Mouse (Mus musculus) hindbrain, embryonic 15.5 days (tissue): ENCODE measurements at regions not wholly inside any gene's neighbourhood (a gene's known extent, or its start where the extent isn't known, plus 50 kb on each side); places are given as distances from the start of the nearest gene placed in this dataset.

Experiments used
- ATAC-seq: fragments of 200-750 bp; cut with Nextera tagmentation; 2 replicates; pipeline ENCODE4 v1.8.0; 2017; ENCODE audit warnings: low read depth, moderate number of reproducible peaks, moderate TSS enrichment; ENCODE audit not compliant: low FRiP score
- H3K27ac ChIP-seq: fragments of 300-500 bp; sonication (generic); replicated peaks from 2 replicates; pipeline ENCODE4 v1.5.1; 2015; ENCODE audit warnings: mild to moderate bottlenecking, inconsistent platforms
- H3K27me3 ChIP-seq: fragments of 300-500 bp; sonication (generic); 2 replicates; pipeline ENCODE4 v1.6.1; 2015; ENCODE audit warnings: control low read depth, inconsistent platforms
- H3K36me3 ChIP-seq: fragments of 300-500 bp; sonication (generic); 2 replicates; pipeline ENCODE4 v1.6.1; 2015; ENCODE audit warnings: control low read depth, inconsistent platforms
- H3K4me1 ChIP-seq: fragments of 300-500 bp; sonication (generic); replicated peaks from 2 replicates; pipeline ENCODE4 v1.6.1; 2015; ENCODE audit warnings: control low read depth, inconsistent platforms
- H3K4me2 ChIP-seq: fragments of 300-500 bp; sonication (generic); 2 replicates; pipeline ENCODE4 v1.6.1; 2015; ENCODE audit warnings: moderate library complexity, mild to moderate bottlenecking, inconsistent platforms
- H3K4me3 ChIP-seq: fragments of 300-500 bp; sonication (generic); 2 replicates; pipeline ENCODE4 v1.5.1; 2015; ENCODE audit warnings: mild to moderate bottlenecking, inconsistent platforms
- H3K9ac ChIP-seq: fragments of 300-500 bp; sonication (generic); 2 replicates; pipeline ENCODE4 v1.6.1; 2015; ENCODE audit warnings: inconsistent platforms
- H3K9me3 ChIP-seq: fragments of 300-500 bp; sonication (generic); 2 replicates; pipeline ENCODE4 v1.6.1; 2016; ENCODE audit warnings: control low read depth, inconsistent platforms
- WGBS: fragments of 180-500 bp; shearing (Covaris S2); methylation state at CpG from one replicate; pipeline ENCODE4 v1.1.7; 2015; 5-methylcytosine and 5-hydroxymethylcytosine counted together

- whole genome bisulfite sequencing, result 92% methylated on average over 6 of the region's 6 CpGs
- Histone ChIP-seq H3K4me2 (no peak overlapping the region), H3K27me3 (no peaks in the 10 kb centered on the region), H3K4me3 (no peak overlapping the region), H3K36me3 (no peaks in the 10 kb centered on the region), H3K9ac (no peak overlapping the region), H3K9me3 (no peaks in the 10 kb centered on the region), H3K4me1 (no peaks in the 10 kb centered on the region), H3K27ac (no peak overlapping the region)
- ATAC-seq, result no peak
These were observed 91.3 kb upstream of the Crim1 start for GRCm38 (mm10) chr17:78108793-78109192.

GRCm38 (mm10) chr17:78109364-78110222, 90.5 kb upstream of the Crim1 start:
- no peaks in the 10 kb centered on the region for H3K4me1 ChIP-seq
- no peaks in the 10 kb centered on the region for H3K9me3 ChIP-seq
- 83% methylated on average over 7 of the region's 7 CpGs for WGBS
- no peak overlapping the region for H3K9ac ChIP-seq
- no peaks in the 10 kb centered on the region for H3K27me3 ChIP-seq
- no peak overlapping the region for H3K4me2 ChIP-seq
- H3K36me3 ChIP-seq, result no peaks in the 10 kb centered on the region
- H3K4me3 ChIP-seq, result no peak overlapping the region
- H3K27ac ChIP-seq, result no peak overlapping the region
- no peak for ATAC-seq

- WGBS, result 82% methylated on average over 1 of the region's 1 CpGs
- H3K27me3 ChIP-seq, result no peaks in the 10 kb centered on the region
- no peaks in the 10 kb centered on the region for H3K9me3 ChIP-seq
- H3K4me2 ChIP-seq, result no peak overlapping the region
- no peak overlapping the region for H3K4me3 ChIP-seq
- no peak for ATAC-seq
- H3K4me1 ChIP-seq, result no peaks in the 10 kb centered on the region
- no peak overlapping the region for H3K27ac ChIP-seq
- H3K9ac ChIP-seq, result no peak overlapping the region
- H3K36me3 ChIP-seq, result no peaks in the 10 kb centered on the region
These were observed 67.9 kb upstream of the Crim1 start for GRCm38 (mm10) chr17:78132116-78132515.

- H3K36me3 ChIP-seq, result no peaks in the 10 kb centered on the region
- H3K4me2 ChIP-seq, result no peak overlapping the region
- 32% methylated on average over 1 of the region's 1 CpGs for WGBS
- no peak overlapping the region for H3K27ac ChIP-seq
- H3K4me3 ChIP-seq, result no peak overlapping the region
- no peaks in the 10 kb centered on the region for H3K27me3 ChIP-seq
- no peak for ATAC-seq
- no peaks in the 10 kb centered on the region for H3K9me3 ChIP-seq
- H3K4me1 ChIP-seq, result no peaks in the 10 kb centered on the region
- no peak overlapping the region for H3K9ac ChIP-seq
These were observed 62.1 kb upstream of the Crim1 start for GRCm38 (mm10) chr17:78137986-78138385.

GRCm38 (mm10) chr17:78140660-78141059, 59.4 kb upstream of the Crim1 start:
- H3K4me2 ChIP-seq, result no peak overlapping the region
- H3K27ac ChIP-seq, result no peak overlapping the region
- no peak overlapping the region for H3K4me3 ChIP-seq
- no peaks in the 10 kb centered on the region for H3K27me3 ChIP-seq
- H3K9me3 ChIP-seq, result no peaks in the 10 kb centered on the region
- ATAC-seq, result no peak
- H3K36me3 ChIP-seq, result no peaks in the 10 kb centered on the region
- no peak overlapping the region for H3K9ac ChIP-seq
- 89% methylated on average over 7 of the region's 7 CpGs for WGBS
- 0 out of 2 replicates have a peak, but pooled peaks cover 5% of the 10 kb centered on the region for H3K4me1 ChIP-seq

- no peak overlapping the region for H3K4me3 ChIP-seq
- no peak for ATAC-seq
- H3K36me3 ChIP-seq, result no peaks in the 10 kb centered on the region
- no peak overlapping the region for H3K4me2 ChIP-seq
- H3K27ac ChIP-seq, result no peak overlapping the region
- no peak overlapping the region for H3K9ac ChIP-seq
- H3K4me1 ChIP-seq, result 0 out of 2 replicates have a peak, but pooled peaks cover 5% of the 10 kb centered on the region
- WGBS, result 82% methylated on average over 3 of the region's 3 CpGs
- no peaks in the 10 kb centered on the region for H3K9me3 ChIP-seq
- H3K27me3 ChIP-seq, result no peaks in the 10 kb centered on the region
These were observed 58.9 kb upstream of the Crim1 start for GRCm38 (mm10) chr17:78141136-78141535.

- 93% methylated on average over 7 of the region's 7 CpGs for WGBS
- Histone ChIP-seq H3K4me2 (no peak overlapping the region), H3K27ac (no peak overlapping the region), H3K4me1 (0 out of 2 replicates have a peak, but pooled peaks cover 5% of the 10 kb centered on the region), H3K27me3 (no peaks in the 10 kb centered on the region), H3K9ac (no peak overlapping the region), H3K36me3 (no peaks in the 10 kb centered on the region), H3K4me3 (no peak overlapping the region), H3K9me3 (no peaks in the 10 kb centered on the region)
- no peak for ATAC-seq
These were observed 57.6 kb upstream of the Crim1 start for GRCm38 (mm10) chr17:78142431-78142830.

- Histone ChIP-seq H3K27ac (0 out of 2 replicates have a peak overlapping the region, but pooled peaks have one; percentile 12), H3K9me3 (no peaks in the 10 kb centered on the region), H3K27me3 (no peaks in the 10 kb centered on the region), H3K4me2 (no peak overlapping the region), H3K9ac (no peak overlapping the region), H3K4me1 (0 out of 2 replicates have a peak, but pooled peaks cover 5% of the 10 kb centered on the region), H3K4me3 (no peak overlapping the region), H3K36me3 (no peaks in the 10 kb centered on the region)
- 52% methylated on average over 4 of the region's 4 CpGs for WGBS
- ATAC-seq, result no peak
These were observed 54.7 kb upstream of the Crim1 start for GRCm38 (mm10) chr17:78145335-78145734.
